Mouse (Mus musculus) embryonic fibroblast, embryonic 13.5 days (primary cell): Measurements from ENCODE around the gene Neu2. TPM values are rescaled to one million over a fixed set of nuclear protein-coding genes. Genes with fewer than 3 reads are reported as not detected.

Experiments used
- H3K27ac ChIP-seq: 2 replicates; pipeline ENCODE4 v1.5.1; 2012; ENCODE audit warnings: low read length, control low read depth, inconsistent platforms; ENCODE audit not compliant: insufficient read depth
- H3K4me1 ChIP-seq: 2 replicates; pipeline ENCODE4 v1.6.1; 2011; ENCODE audit warnings: low read length; ENCODE audit not compliant: control insufficient read depth, insufficient read depth
- H3K4me3 ChIP-seq: 2 replicates; pipeline ENCODE4 v1.5.1; 2011; ENCODE audit warnings: mild to moderate bottlenecking, control low read depth, low read length; ENCODE audit not compliant: insufficient read depth
- CTCF ChIP-seq: IDR thresholded peaks from 2 replicates; pipeline ENCODE4 v1.5.1; 2011; ENCODE audit warnings: mild to moderate bottlenecking, control low read depth, low read length, moderate library complexity, borderline replicate concordance; ENCODE audit not compliant: insufficient read depth
- POLR2A ChIP-seq: IDR thresholded peaks from 2 replicates; pipeline ENCODE4 v1.6.1; 2011; ENCODE audit warnings: low read depth, mild to moderate bottlenecking, control low read depth, low read length, moderate library complexity
- polyA plus RNA-seq: library from polyadenylated mRNA; stranded (reverse); fragments of >200 nt; gene quantifications from 2 replicates; pipeline ENCODE4 v1.2.4, GENCODE M21; 2011; ENCODE audit warnings: low read depth; ENCODE audit not compliant: missing spikeins, insufficient read length

The Neu2 gene
- polyA plus RNA-seq, 1 experiment: not detected

DNA sequence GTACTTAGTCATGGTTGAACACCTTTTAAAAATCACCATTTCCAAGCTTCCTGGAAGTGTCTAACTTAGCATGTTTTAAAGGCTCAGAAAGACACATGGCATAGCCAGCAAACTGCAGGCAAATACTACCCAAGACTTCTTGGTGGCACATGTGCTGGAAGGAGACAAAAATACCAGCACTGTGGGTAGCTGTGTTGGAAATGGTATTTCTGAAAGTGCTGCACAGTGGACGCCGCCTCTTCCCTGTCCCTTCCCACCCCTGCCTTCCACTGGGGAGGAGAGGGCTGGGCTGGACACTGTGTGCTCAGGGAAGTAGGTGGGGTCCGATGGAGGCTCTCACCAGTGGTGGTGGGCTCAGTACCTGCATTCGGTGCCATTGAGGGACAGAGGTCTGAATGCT lies 4.2 kb upstream of the Neu2 start:
- Histone ChIP-seq H3K27ac (no peak overlapping the region), H3K4me3 (no peak overlapping the region), H3K4me1 (no peaks in the 10 kb centered on the region)
- TF ChIP-seq POLR2A: no peak
- no peak for TF ChIP-seq CTCF

DNA sequence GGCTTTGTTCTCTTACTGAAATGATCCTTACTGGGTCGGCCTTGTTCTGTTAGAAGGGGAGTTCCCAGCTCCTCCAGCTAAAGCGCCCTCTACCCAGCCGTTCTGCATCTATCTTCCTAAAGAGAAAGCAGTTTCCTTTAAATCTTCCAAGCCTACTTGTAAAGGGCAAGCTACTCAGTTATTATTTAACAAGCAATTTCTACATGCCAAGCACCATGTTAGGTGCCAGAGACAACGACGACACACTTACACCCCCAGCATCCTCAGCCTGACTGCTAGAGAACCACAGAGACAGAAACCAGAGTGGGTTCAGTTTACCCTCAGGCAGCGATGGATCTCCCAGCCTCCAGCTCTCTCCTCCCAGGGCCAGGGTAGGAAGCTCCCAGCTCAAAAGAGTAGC lies 1.8 kb upstream of the Neu2 start:
- TF ChIP-seq CTCF (no peak), POLR2A (no peak)
- no peak overlapping the region for H3K4me3 ChIP-seq
- no peaks in the 10 kb centered on the region for H3K4me1 ChIP-seq
- no peak overlapping the region for H3K27ac ChIP-seq

DNA sequence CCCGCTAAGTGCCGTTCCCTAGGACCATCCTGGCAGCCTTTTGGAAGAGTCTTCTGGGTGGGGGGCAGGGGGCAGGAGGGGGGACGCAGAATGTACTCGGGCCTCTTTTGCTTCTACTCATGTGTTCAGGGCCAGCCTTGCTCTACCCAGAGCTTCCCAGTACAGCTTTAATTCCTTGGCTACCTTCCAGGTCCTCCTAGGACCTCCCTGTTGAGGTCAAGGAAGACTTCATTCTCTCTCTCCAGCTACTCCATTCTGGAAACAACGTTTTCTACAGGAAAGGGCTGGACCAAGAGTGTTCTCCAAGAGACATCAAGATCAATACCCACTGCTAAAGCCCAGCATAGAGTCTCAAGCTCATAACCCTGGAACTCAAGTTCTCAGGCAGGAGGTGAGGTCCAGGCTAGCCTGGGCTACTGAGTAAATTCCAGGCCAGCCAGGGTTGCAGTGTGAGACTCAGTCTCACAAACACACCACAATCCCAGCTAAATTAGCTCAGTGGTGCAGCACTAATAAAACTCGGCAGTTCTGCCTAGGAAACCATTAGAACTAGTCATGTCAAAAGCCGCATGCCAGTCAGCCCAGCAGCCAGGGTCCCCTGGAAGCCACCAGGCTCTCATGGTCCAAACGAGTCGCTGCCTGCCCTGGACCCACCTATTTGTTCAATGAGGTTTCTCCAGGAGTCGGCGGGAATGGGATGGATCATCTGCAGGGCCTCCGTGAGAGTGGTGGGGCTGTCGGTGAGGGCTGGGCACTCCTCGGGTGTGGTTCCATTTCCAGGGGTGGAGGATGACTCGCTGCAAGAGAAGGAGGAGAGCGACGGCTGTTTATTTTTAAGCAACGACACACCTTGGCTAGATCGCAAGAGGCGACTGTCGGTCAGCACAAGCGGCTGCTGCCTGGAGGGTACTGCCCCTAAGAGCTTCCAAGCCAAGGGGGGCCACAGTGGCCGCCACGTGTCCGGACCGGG lies 813 bp upstream of the Neu2 start:
- H3K27ac ChIP-seq: no peak overlapping the region
- TF ChIP-seq POLR2A: no peak
- no peaks in the 10 kb centered on the region for H3K4me1 ChIP-seq
- H3K4me3 ChIP-seq: no peak overlapping the region

DNA sequence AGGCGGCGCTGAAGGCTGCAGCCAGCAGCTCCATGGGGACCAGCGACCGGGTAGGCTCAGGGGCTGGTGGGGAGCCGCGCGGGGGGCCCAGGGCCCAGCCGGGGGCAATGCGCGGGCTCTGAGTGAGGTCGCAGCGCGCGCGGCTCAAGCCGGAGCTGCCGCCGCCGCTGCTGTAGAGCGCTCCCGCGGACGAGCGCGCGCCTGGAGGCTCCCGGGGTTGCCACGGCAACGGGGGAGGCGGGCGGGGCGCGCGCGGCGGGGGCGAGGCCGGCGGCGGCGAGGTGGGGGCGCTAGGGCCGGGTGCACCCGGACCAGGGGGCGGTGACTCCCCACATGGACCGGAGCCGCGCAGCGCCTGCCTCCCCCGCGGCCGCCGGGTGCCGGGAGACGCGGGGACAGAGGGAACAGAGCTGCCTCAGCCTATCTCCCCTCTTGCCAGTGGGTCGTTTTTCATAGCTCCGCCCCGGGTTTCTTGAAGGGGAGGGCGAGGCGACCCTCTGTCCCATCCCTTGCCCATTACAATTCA lies 540 bp downstream of the Neu2 start:
- H3K4me3 ChIP-seq: peak overlapping the region; percentile 34
- H3K27ac ChIP-seq: no peak overlapping the region
- H3K4me1 ChIP-seq: no peaks in the 10 kb centered on the region
- TF ChIP-seq POLR2A (no peak), CTCF (no peak)

DNA sequence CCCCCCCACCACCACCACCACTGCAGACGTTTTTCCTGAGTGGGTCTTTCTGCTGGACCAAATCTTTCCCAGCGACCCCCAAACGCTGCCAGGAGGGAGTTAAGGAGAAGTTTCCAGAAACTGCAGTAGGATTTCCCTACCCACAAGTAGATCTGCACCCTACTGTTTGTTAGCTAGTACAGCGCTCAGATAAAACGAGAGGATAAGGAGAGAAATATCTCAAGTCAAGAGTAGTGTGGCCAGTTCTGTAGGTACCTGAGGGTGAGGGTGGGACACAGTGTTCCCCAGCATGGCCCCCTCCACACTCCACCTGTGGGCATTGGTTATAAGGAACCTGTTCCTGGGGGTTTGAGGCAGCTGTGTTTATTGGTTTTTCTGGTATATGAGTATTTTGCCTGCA lies 1.2 kb downstream of the Neu2 start:
- no peak overlapping the region for H3K27ac ChIP-seq
- no peaks in the 10 kb centered on the region for H3K4me1 ChIP-seq
- no peak for TF ChIP-seq POLR2A
- H3K4me3 ChIP-seq: no peak overlapping the region

DNA sequence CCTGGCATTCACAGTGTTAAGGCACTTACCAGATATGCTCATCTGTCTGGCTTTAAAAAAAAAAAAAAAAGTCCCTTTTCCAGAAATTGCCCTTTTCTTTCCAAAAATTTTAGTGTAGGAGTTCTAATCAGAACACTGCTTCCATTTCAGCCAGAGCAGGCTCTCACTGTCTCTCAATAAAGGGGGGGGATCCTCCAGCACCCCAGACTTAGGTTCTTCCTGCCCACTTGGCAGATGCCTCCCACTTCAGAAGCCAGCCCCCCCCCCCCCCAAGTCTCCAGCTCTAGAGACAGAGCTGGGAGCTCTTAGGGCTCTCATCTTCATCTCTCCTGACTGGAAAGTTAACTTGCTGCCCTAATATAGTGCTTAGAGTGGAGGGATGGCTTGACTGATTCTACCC lies 10.8 kb downstream of the Neu2 start:
- H3K4me3 ChIP-seq: no peak overlapping the region
- TF ChIP-seq POLR2A (no peak), CTCF (no peak)
- no peaks in the 10 kb centered on the region for H3K4me1 ChIP-seq

DNA sequence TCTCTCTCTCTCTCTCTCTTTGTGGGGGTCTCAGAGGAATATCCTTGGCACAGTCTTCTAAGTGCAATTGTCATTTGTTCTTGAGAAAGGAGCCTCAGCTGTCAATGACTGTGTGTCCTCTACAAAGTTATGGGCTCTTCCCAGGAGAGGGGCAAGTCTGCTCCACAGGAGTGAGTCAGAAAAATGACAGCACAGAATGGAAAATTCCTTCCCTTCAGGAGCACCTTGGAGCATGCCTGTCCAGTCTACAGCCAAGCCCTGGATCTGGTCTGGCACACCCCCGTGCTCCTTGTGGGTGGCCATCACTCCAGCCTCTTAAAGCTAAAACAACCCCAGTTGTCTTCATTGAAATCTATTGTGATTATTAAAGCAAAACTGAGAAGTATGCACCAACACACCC lies 11.8 kb downstream of the Neu2 start:
- H3K4me3 ChIP-seq: no peak overlapping the region
- H3K27ac ChIP-seq: no peak overlapping the region
- TF ChIP-seq CTCF: no peak
- H3K4me1 ChIP-seq: no peaks in the 10 kb centered on the region

More for the DNA sequence above, 10.8 kb downstream of the Neu2 start:
- H3K27ac ChIP-seq: no peak overlapping the region

DNA sequence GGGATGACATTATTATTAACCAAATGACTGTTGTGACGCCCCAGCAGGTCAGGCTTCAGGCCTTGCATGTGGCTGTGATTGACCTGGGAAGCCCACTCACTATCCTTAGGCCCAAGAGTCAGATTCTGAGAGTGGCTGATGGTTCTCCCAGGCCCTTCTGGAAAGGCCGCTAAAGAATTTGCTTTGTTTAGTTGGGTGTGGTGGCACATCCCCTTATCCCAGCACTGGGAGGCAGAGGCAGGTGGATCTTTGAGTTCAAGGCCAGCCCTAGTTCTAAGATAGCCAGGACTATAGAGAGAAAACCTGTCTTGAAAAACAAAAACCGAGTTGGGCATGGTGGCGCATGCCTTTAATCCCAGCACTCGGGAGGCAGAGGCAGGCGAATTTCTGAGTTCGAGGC lies 15.4 kb downstream of the Neu2 start:
- no peak for TF ChIP-seq POLR2A
- no peak for TF ChIP-seq CTCF
- H3K4me1 ChIP-seq: no peaks in the 10 kb centered on the region

DNA sequence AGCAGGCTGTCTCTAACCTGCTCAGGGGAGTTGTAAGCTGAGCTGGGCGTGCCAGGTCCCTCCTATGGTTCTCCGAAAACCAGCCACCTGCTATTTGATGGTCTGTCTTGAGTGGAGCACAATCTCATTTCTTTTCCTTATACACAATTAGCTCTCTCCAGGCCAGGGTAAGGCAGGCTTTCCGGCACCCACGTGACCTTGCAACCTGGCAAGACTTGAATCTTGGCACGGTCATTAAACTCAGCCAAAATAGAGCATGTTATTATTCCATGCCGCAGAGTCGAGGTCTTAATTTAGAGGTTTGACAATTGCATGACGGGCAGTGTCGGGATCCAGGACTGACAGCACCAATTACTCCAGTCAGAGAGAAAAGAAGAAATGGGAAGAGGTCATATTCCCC lies 17.5 kb downstream of the Neu2 start:
- no peak overlapping the region for H3K4me3 ChIP-seq
- TF ChIP-seq POLR2A (no peak), CTCF (no peak)
- H3K4me1 ChIP-seq: no peaks in the 10 kb centered on the region
- no peak overlapping the region for H3K27ac ChIP-seq

More for the DNA sequence above, 15.4 kb downstream of the Neu2 start:
- no peak overlapping the region for H3K27ac ChIP-seq
- no peak overlapping the region for H3K4me3 ChIP-seq

DNA sequence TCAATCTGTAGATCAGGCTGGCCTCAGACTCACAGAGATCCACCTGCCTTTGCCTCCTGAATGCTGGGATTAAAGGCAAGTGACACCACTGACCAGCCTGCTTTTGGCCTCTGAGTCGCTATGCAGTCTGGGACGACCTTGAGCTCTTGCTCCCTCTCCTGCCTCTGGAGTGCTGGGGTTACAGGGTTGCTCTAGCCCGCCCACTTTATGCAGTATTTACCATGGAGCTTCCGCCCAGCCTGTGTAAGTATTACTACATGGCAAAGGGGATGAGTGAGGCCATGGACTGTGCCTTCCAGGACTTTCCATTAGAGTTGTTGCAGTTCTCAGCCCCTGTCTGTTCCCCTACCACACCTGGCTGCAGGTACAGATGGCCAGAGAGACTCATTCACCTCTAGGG lies 22.7 kb downstream of the Neu2 start:
- TF ChIP-seq CTCF (no peak), POLR2A (no peak)
- Histone ChIP-seq H3K27ac (no peak overlapping the region), H3K4me3 (no peak overlapping the region), H3K4me1 (no peaks in the 10 kb centered on the region)
